Mouse (Mus musculus) small intestine, adult 2 months (tissue): Measurements from ENCODE around the gene Slc33a1.
A peak's percentile ranks its signal among the peaks of the same experiment; 100 is the strongest.

Source experiments
- CTCF ChIP-seq: fragments of 200-500 bp; IDR thresholded peaks from 2 replicates; pipeline ENCODE4 v1.5.1; 2012; ENCODE audit warnings: low read depth, mild to moderate bottlenecking, control low read depth, inconsistent platforms, low read length, moderate library complexity, mixed read lengths; ENCODE audit not compliant: insufficient replicate concordance, insufficient read length; ENCODE audit errors: extremely low read depth
- POLR2A ChIP-seq: fragments of 200-500 bp; IDR thresholded peaks from 2 replicates; pipeline ENCODE4 v1.6.1; 2012; ENCODE audit warnings: low read depth, mild to moderate bottlenecking, control low read depth, inconsistent platforms, low read length, moderate library complexity

GRCm38 (mm10) chr3:63975955-63976908 is 11.7 kb upstream of the Slc33a1 start, which contains the start of gene Gmps:
- TF ChIP-seq CTCF (no peak), POLR2A (peak; percentile 72; the same call in 1 of the 2 replicates)
